ENCODE assay signal across 24 mouse cellular contexts in the genomic region with DNA sequence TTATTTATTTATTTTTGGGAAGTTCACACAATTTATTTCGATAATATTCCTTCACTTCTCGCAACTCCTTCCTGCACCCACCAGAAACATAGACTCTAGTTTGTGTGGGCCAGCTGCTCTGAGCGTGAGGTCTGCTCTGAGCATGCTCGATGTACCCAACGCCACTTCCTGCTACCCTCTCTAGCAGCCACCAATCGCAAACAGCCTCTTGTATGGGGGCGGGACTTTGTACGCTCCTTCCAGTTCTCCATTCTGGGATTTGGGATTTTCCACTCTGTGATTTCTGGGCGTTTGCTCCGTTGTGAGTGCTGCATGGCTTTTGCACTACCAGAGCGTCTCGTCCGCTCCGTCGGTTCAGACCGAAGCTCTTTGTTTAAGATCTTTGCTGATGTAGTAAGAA. TPM values are rescaled to one million over a fixed set of nuclear protein-coding genes. Genes with fewer than 3 reads are reported as not detected.
A peak's percentile ranks its signal among the peaks of the same experiment; 100 is the strongest.
DNase-seq lines count a peak whose midpoint lies in the region; TF ChIP-seq lines count a peak whose summit lies in the region.
"Had no signal": no experiment of that assay in that cellular context is flagged by ENCODE, and none has a peak within 500 bp of the region (broad histone marks: within the 10 kb centered on the region; RNA-seq: fewer than 3 reads in every experiment).

No protein-coding gene starts in this region.

- no peak for TF ChIP-seq CTCF in E14TG2a.4 (conservative IDR thresholded peaks at IDR 0.05; ENCODE audit: low read length)
- no peak for TF ChIP-seq CTCF in brain, embryonic 14.5 days (IDR thresholded peaks at IDR 0.05; ENCODE audit: borderline replicate concordance, extremely low read depth, insufficient read depth, insufficient read length)
- no peak for TF ChIP-seq CTCF in cerebellum, adult 2 months (IDR thresholded peaks at IDR 0.05; ENCODE audit: borderline replicate concordance, insufficient read depth, low read depth, low read length)

- TF ChIP-seq POLR2A in brain, embryonic 14.5 days (IDR thresholded peaks at IDR 0.05; ENCODE audit: borderline replicate concordance, extremely low read depth, insufficient read depth, insufficient read length, poor library complexity, severe bottlenecking): no peak
- no peak for TF ChIP-seq POLR2A in cerebellum, adult 2 months (IDR thresholded peaks at IDR 0.05; ENCODE audit: borderline replicate concordance, insufficient read depth, low read length)

- no peaks in the 10 kb centered on the region for H3K9me3 ChIP-seq in E14TG2a.4 (ENCODE audit: low read length)
- H3K9me3 ChIP-seq: embryonic facial prominence, embryonic 12.5 days; heart, embryonic 12.5 days; hindbrain, embryonic 10.5 days; intestine, embryonic 15.5 days had no signal

- 76% methylated on average over 16 of the region's 16 CpGs for WGBS in cerebellum, adult 2 months

- peaks cover 6% of the 10 kb centered on the region; the same call in 1 of the 2 replicates for H3K36me3 ChIP-seq in E14TG2a.4 (ENCODE audit: insufficient read depth, low read length)
- H3K36me3 ChIP-seq: embryonic facial prominence, embryonic 12.5 days; G1E; heart, embryonic 12.5 days; hindbrain, embryonic 10.5 days; intestine, embryonic 15.5 days had no signal

- 0 out of 2 replicates have a peak, but pooled peaks cover 3% of the 10 kb centered on the region for H3K27me3 ChIP-seq in E14TG2a.4 (ENCODE audit: insufficient read depth, low read length)
- no peaks in the 10 kb centered on the region for H3K27me3 ChIP-seq in cerebellum, adult 2 months (ENCODE audit: control insufficient read depth, insufficient read depth, low read length)
- H3K27me3 ChIP-seq: embryonic facial prominence, embryonic 12.5 days had no signal

- peaks cover 24% of the 10 kb centered on the region for H3K4me1 ChIP-seq in E14TG2a.4 (replicated peaks; ENCODE audit: low read depth, low read length)
- H3K4me1 ChIP-seq in cerebellum, adult 2 months (ENCODE audit: control insufficient read depth, insufficient read depth, low read length): peaks cover 7% of the 10 kb centered on the region
- H3K4me1 ChIP-seq: embryonic facial prominence, embryonic 12.5 days; heart, embryonic 12.5 days; hindbrain, embryonic 10.5 days; intestine, embryonic 15.5 days had no signal

- DNase-seq in 416B (ENCODE audit: low read depth) (peak; percentile 34), NIH3T3 (ENCODE audit: low read depth) (peak; percentile 5)
- DNase-seq in brain, embryonic 14.5 days (ENCODE audit: low read depth): peak; percentile 42
- DNase-seq in adrenal gland, postnatal 25 days: no peak
- DNase-seq in cerebellum, adult 2 months: no peak
- DNase-seq in thymus, postnatal 36 days: no peak
- DNase-seq in neural tube, embryonic 10.5 days (ENCODE audit: extremely low spot score, low spot score): no peak
- DNase-seq: adrenal gland, adult 2 months; cerebellum, adult 8-10 months; cerebellum, postnatal 14 days; forebrain, postnatal 0 days; gastrocnemius, adult 2 months; gastrocnemius, postnatal 25 days; kidney, adult 18-20 months had no signal

- H3K27ac ChIP-seq in cerebellum, adult 2 months (ENCODE audit: insufficient read depth, low read length): no peak overlapping the region
- H3K27ac ChIP-seq: embryonic facial prominence, embryonic 12.5 days; gastrocnemius, adult 2 months; hindbrain, embryonic 10.5 days; hindbrain, embryonic 14.5 days; intestine, embryonic 15.5 days had no signal

- H3K4me3 ChIP-seq in E14TG2a.4 (replicated peaks; ENCODE audit: low read length): peak overlapping the region; percentile 74
- H3K4me3 ChIP-seq in cerebellum, adult 2 months (replicated peaks; ENCODE audit: insufficient read depth, low read depth, low read length): no peak overlapping the region
- H3K4me3 ChIP-seq: embryonic facial prominence, embryonic 12.5 days; gastrocnemius, adult 2 months; heart, embryonic 12.5 days; hindbrain, embryonic 10.5 days; intestine, embryonic 15.5 days had no signal

RNA-seq across cellular contexts. Expression of gene Mobp, which starts 14.4 kb away (rescaled TPM):
- polyA plus RNA-seq in brain, embryonic 14.5 days (2012; rRNA removed): 0.08 and 0.35 TPM in 2 replicates
- total RNA-seq in adrenal gland, postnatal 25 days (2021): 0.27 TPM in 1 of 2 replicates, not detected in the other
- polyA plus RNA-seq in cerebellum, adult 2 months (2012; rRNA removed): 1,427 and 1,761 TPM in 2 replicates
- total RNA-seq: adrenal gland, postnatal 4 days; common myeloid progenitor, adult 5-6 weeks; forebrain, postnatal 0 days; gastrocnemius, adult 2 months; gastrocnemius, postnatal 25 days; granulocyte monocyte progenitor cell, adult 5-6 weeks had no signal
- polyA plus RNA-seq: adrenal gland, adult 2 months; G1E; heart, embryonic 12.5 days had no signal

RNA-seq across cellular contexts. Expression of gene Rpsa, which starts 36.4 kb away (rescaled TPM):
- 1,952 and 2,264 TPM in 2 replicates for polyA plus RNA-seq in brain, embryonic 14.5 days (2012; rRNA removed)
- total RNA-seq in adrenal gland, postnatal 25 days (2021): 585 and 720 TPM in 2 replicates
- polyA plus RNA-seq in cerebellum, adult 2 months (2012; rRNA removed): 691 and 736 TPM in 2 replicates

RNA-seq across cellular contexts. Expression of gene Slc25a38, which starts 53.7 kb away (rescaled TPM):
- polyA plus RNA-seq in brain, embryonic 14.5 days (2012; rRNA removed): 29.0 and 30.3 TPM in 2 replicates
- total RNA-seq in adrenal gland, postnatal 25 days (2021): 28.7 and 37.0 TPM in 2 replicates
- polyA plus RNA-seq in cerebellum, adult 2 months (2012; rRNA removed): 30.3 and 30.5 TPM in 2 replicates

Comparison
In these comparisons a context has a peak if more than half of its experiments do, and no peak if none do; other contexts are left out.
1. DNase-seq: peak in 416B (single experiment), NIH3T3 (single experiment) and brain, embryonic 14.5 days (single experiment); none in adrenal gland, postnatal 25 days (single experiment), cerebellum, adult 2 months (0 of 2), thymus, postnatal 36 days (0 of 2) and neural tube, embryonic 10.5 days (single experiment).
2. RNA of gene Mobp, which starts 14.4 kb away (polyA plus RNA-seq): 1,427 to 1,761 TPM in cerebellum, adult 2 months; 0.08 to 0.35 TPM in brain, embryonic 14.5 days; every median in the first group is over 1,000 times any median in the second.